Mouse (Mus musculus): ENCODE data around the gene Ncapd2.

DNA sequence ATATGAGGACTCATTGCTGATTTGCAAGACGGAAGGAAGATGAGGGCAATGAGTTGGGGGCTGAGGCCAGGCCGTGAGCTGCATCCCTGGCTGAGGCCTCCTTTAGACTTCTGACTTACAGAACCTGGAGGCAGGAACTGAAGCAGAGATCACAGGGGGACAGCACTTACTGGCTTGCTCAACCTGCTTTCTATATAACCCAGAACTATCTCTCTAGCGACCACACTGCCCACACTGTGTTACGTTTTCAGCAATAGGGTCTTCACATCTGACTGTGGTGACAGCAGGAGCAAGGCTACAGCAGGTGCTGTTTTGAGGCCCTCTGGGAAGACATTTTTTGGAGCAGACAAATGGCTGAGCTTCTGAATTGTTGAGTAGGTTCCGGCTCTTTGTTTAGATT, 49.1 kb upstream of the Ncapd2 start:
- TF ChIP-seq TAL1 (IDR thresholded peaks at IDR 0.05; ENCODE audit: low read length) (no peak), GATA1 (IDR thresholded peaks at IDR 0.05; ENCODE audit: low read length) (no peak)
